Mouse (Mus musculus) 3134 (cell line): ENCODE measurements around the gene Plagl2.

Experiments
- DNase-seq: peaks from one replicate; pipeline ENCODE4 v3.0.0-alpha.2; 2011; ENCODE audit warnings: low spot score; ENCODE audit not compliant: insufficient read length; ENCODE audit errors: extremely low read depth

The Plagl2 gene

DNA sequence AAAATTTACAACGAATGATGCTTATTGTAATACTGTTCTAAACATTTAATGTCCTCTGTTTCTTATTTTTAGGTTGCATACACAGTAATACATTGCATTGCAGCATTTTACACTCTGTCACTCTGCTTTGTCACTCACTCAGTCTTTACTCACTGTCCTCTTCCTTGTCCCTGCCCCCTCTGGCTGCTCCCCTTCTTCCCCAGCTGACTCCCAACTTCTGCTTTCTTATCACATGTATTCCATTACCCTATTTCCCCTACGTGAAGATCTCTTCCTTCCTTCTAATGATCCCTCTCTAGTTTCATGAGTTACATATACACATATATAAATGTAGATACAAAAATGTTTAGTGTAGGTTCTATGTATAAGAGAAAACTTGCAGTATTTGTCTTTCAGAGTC is 42.1 kb downstream of the Plagl2 start:
- DNase-seq, result no peak

DNA sequence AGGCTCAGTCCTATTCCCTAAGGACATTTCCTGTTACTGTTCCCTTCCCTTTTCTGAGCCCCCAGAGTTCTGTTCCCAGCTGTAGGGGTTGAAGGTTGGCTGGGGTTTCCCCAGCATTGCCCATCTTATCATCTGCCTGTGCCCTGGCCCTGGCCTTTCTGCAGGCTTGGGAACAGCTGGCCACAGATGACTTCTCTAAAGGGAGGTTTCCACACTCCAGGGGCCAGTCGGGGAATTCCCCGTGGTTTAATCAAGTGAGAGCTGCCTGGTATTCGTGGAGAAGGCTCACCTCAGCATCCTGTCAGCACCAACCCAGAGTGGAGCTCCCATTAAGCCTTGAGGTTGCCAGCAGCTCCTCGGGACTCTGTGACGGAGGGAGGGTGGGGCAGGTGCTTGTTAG is 42.7 kb downstream of the Plagl2 start:
- DNase-seq, result no peak

DNA sequence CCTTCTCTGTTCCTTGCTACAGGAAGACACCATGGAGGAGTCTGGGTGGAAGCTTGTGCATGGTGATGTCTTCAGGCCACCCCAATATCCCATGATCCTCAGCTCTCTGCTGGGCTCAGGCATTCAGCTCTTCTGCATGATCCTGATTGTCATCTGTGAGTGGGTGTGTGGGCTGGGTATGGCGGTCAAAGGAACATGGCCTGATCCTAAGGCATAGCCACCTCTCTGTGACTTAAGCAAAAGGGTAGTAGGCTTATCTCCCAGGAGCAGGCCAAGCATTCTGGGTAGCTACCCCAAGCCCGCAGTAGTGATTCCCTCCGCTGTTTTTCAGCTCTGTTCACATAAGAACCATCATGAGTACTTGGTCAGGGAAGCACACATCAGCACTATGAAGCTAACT is 47.0 kb downstream of the Plagl2 start:
- DNase-seq, result no peak

DNA sequence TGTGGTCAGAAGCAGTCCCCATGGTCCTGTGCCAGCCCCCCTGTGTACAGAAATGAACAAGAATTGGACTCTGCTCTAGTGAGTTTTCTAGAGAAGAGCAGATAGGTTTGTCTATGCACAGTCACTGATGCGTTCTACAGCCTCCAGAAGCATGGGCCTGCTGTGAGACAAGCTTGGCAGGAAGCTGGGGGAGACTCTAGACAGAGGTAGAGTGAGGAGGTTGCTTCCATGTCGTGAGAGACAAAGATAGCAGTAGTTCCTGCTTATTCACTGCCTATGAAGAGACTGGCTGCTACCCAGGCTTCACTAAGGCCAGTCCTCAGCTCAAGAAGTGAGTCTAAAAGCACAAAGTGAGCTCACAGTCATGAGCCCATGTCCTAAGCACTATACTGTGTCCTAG is 50.0 kb downstream of the Plagl2 start:
- no peak for DNase-seq

DNA sequence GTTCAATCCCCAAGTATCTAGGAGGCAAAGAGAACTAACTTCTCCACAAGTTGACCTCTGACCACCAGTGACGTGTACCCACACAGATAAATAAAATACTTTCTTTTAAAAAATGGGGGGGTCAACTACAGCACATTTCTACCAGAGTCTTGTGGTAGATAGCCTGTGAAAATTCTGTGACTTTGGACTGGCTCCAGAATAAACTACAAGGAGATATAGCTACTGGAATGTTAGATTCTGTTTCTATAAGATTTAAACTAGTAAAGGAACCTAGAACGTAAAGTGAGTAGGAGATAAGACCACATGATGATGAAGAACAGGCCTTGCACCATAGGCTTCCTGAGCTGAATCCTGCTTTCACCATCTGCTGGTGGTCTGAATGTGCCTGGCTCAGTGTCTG is 53.4 kb downstream of the Plagl2 start:
- no peak for DNase-seq

DNA sequence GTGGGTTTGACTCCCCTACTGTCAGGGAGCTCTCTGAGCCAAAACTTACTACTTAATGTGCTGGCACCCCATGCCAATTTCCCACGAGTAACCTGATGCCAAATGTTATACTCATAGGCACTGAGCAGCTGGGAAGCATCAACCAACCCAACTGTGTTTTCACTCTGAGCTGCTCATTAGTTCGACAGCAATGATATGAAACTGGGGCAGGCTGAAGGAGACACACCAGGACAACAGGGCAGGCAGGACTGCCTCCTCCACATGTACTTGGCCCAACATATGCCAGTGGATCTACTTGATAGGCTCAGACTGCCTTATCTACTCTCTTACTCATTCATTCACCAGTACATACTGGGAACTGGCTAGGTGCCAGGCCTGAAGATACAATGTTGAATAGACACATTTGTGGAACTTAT is 55.0 kb downstream of the Plagl2 start:
- no peak for DNase-seq

DNA sequence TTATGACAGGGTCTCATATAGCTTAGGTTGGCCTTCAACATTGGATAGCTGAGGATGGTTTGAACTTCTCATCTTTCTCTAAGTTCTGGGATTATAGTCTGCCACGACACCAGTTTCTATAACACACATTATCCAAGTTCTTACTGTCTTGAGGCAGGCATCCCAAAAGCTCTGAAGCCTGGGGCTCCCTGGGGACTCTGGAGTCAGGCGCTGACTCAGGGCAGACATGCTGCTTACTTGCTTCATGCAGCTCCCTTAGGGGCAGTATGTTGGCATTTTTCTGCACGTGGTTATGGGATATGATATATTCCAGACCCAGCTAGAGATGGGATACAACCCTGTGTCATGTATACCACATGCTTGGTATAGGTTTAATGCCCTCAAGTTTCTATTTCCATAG is 61.3 kb downstream of the Plagl2 start:
- DNase-seq, result no peak

DNA sequence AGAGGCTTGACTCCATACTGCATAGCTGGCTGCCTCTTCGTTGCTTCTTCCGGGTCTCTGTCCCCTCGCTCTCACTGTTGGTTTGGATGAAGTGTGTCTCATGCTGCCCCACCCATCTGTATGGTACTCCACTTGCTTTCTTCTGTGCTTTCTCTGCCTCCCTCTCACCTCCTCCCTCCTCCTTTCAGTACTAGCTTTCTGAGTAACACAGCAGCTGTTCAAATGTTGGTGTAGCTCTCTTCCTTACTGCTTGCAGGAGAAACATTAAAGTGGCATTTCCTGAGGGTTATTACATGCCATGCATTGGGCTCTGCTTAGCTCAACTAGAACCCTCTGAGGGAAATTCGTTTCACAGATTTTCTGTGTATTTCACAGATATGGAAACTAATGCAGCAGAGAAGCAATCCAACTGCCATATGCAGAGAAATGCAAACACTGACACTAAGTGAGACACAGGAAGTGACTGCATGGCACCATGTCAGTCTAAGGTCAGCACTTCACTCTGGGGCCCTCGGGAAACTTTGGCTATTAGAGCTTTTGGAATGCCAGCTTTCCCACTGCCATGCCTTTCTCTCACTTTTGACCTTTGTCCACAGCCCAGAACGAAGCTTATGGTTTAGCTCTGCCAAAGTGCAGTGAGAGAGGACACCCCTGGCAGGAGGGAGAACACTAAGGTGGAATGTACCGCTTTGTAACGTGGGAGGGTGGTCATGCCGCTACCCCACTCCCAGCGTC is 61.9 kb downstream of the Plagl2 start:
- DNase-seq, result no peak
